Mouse (Mus musculus) urinary bladder, postnatal 14 days (tissue): ENCODE measurements around the gene Atg9a.
"Not testable (repeated sequence)": the region's sequence is repeated elsewhere in the genome, so short reads cannot be mapped to it uniquely, and the experiment has no call there.

ENCODE experiments used
- DNase-seq: peaks from one replicate; pipeline ENCODE4 v3.0.0; 2021; ENCODE audit warnings: low spot score

The Atg9a gene

GRCm38 (mm10) chr1:75191622-75192402 is at the start of gene Atg9a, which contains the start of gene Ankzf1:
Gene Atg9a, minus strand, starts transcription at chr1:75192196.
Gene Ankzf1, plus strand, starts transcription at chr1:75192151.
- DNase-seq = peak; percentile 95

- no peak for DNase-seq
Measured at GRCm38 (mm10) chr1:75239591-75239990, 47.6 kb upstream of the Atg9a start.

- DNase-seq = peak; percentile 90
Measured at GRCm38 (mm10) chr1:75236117-75237050, 44.4 kb upstream of the Atg9a start, which contains the start of gene Dnajb2. Gene Dnajb2, plus strand, starts transcription at chr1:75236406.

GRCm38 (mm10) chr1:75234606-75235005 is 42.6 kb upstream of the Atg9a start:
- no peak for DNase-seq

- DNase-seq = not testable (repeated sequence)
Measured at GRCm38 (mm10) chr1:75232489-75232888, 40.5 kb upstream of the Atg9a start.

DNA sequence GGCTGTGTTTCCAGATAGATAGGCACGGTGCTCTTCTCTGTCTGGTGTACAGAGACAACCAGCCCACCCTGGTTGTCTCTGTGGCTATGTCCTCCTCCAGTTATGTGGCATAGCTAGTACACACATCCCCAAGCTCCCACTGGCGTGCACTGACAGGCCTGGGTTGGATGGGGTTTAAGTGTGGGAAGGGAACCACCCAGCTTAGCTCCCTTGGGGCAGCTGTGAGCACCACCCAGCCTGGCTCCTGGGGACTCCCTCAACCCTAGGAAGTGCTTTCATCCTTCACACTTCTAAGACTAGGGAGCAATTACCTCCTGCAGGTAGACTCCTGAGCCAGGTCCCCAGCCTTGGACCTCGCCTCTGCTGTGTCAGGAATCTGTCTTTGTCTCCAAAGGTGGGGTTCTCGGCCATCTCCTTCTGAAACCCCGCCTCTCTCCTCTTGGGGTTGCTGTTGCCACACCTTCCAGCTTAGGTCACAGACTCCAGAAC is 39.7 kb upstream of the Atg9a start, which contains the start of gene A630095N17Rik:
TSS of gene A630095N17Rik (minus strand) at position 439 of the 489 bp plus-strand sequence.
- no peak for DNase-seq

GRCm38 (mm10) chr1:75231224-75231623 is 39.2 kb upstream of the Atg9a start:
- DNase-seq = no peak

GRCm38 (mm10) chr1:75230335-75230994 is 38.5 kb upstream of the Atg9a start:
- DNase-seq = peak; percentile 51

- no peak for DNase-seq
Measured at GRCm38 (mm10) chr1:75229158-75229557, 37.2 kb upstream of the Atg9a start.

GRCm38 (mm10) chr1:75227653-75228052 is 35.7 kb upstream of the Atg9a start:
- DNase-seq = no peak

- no peak for DNase-seq
Measured at GRCm38 (mm10) chr1:75226138-75226537, 34.1 kb upstream of the Atg9a start.

DNA sequence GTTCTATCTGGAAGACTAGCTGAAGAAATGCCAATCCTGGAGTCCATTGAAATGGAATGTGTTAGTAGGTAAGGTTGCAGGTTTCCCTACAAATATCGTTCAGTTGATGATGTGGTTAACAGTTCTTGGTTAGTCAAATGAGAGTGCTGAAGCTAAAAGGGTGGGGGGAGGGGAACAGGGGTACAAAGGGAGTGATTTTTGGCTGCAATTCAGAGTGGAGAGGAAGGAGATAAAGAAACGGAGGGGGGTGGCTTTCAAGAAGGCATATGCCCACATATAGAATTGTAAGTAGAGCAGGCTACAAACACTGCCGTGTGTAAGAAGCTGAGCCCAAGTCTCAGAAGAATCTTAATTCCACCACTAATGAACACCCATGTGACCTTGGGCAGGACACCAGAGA is 33.5 kb upstream of the Atg9a start:
- no peak for DNase-seq

DNA sequence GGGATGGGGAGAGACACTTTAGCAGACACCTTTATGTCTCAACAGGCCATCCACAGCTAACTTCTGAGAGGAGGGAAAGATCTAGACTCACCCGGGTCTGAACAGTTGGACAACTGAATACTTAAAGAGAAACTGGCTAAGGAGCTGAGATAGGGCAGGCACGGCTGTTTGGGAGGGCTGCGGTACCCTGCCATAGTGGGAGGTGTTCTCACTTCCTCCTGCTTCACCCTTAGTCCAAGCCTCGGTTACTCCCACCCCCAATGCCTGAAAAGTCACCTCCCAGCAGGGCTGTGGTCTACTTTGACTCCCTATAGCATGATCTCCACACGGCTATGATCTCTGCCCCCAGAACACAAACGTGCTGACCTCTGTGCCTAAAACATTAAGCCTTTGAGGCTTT is 31.5 kb upstream of the Atg9a start:
- DNase-seq = no peak

GRCm38 (mm10) chr1:75222926-75223325 is 30.9 kb upstream of the Atg9a start:
- no peak for DNase-seq

- no peak for DNase-seq
Measured at GRCm38 (mm10) chr1:75221538-75221937, 29.5 kb upstream of the Atg9a start.

DNA sequence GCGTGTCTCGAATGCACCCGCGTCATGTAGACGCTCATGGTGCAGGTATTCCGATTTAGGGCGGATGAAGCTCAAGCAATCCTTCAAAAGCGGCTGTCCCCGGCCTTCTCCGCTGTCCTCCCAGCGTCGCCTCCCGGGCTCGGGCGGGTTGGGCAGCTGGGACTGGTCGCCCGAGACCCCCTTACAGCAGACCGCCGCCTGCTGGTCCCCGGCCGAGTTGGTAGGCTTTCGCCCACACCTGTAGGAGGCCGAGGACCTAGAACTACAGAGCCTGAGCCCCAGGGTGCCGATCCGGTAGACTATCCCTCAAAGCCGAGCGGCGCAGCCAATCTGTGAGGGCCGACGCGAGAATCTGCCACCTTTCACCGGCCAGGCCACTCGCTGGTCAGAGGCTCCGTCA is 27.5 kb upstream of the Atg9a start, which contains the start of gene Tuba4a:
TSS of gene Tuba4a (minus strand) at position 335 of the 400 bp plus-strand sequence.
- peak; percentile 23 for DNase-seq

DNA sequence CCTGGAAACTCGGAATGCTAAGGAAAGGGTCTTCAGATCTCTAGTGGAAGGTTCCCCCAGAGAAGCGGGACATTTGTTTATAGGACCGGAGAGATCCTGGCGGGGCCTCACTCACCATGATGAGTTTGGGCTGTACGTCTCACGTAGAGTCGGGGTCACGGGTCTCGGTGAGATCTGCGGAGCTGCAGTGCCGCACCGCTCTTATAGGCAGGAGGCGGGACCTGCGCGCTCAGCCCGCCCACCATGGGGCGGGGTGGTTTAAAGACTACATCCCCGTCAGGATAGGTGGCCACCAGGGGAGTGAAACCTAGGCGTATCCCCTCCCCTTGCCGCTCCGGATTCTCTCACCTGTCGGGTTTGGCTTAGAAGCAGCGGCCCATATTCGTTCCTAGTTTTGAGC is 27.1 kb upstream of the Atg9a start:
- peak; percentile 91 for DNase-seq

DNA sequence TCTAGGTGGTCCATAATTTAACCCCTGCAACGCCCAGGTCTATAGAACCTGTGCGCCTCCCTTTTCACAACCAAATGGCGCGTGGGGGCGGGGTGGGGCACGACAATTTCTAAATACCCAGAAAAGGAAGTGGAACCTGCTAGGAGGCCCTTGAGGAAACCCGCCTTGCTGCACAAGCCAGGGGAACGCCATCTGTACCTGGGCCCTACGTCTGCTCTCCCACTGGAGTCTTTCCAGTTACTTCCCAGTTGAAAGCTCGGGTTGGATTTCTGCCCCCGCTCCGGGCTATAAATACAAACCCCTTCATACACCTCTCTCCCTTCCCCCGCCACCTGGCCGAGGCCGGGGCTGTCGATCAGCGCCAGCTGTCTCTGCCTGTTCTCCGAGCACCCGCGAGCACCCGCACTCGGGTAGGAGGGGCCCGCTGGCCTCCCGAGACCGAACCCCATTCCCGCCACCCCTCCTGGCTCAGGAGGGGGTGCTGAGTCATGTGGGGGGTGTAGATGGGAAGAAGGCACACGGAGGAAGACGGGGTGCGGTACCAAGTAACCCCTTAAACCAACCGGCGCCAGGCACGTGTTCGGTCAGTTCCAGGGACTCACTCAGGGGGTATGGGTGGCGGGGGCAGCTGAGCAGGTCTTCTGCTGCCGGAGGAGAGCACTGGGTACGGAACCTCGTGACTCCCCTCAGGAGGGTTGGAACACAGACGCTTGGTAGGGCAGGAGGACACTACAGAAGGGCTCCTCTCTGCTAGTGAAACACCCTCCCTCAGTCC is 26.4 kb upstream of the Atg9a start:
- DNase-seq = peak; percentile 38

DNA sequence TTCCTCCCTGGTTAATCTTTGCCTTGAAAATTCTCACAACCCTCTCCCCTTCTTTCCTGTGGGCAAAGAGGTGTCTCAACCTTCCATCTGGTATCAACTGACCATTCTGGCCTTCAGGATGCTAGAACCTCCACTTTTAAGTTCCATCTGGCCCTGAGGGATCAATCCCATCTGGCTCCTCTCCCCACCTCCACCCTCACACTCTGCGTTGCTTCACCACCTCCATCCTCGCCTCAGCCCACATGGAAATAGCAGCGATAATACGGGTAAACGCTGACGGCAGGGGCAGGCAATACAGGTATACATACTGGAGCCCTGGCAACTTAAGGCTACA is 25.9 kb upstream of the Atg9a start:
- no peak for DNase-seq

GRCm38 (mm10) chr1:75216797-75217585 is 25.0 kb upstream of the Atg9a start:
- no peak for DNase-seq
